Mouse (Mus musculus): Measurements from ENCODE around the gene Rnf121. TPM values are rescaled to one million over a fixed set of nuclear protein-coding genes. Genes with fewer than 3 reads are reported as not detected.
"Not testable (repeated sequence)": the region's sequence is repeated elsewhere in the genome, so short reads cannot be mapped to it uniquely, and the experiment has no call there.

Rnf121 gene
- polyA plus RNA-seq, 1 experiment from 2014 or later: 33.9 TPM

DNA sequence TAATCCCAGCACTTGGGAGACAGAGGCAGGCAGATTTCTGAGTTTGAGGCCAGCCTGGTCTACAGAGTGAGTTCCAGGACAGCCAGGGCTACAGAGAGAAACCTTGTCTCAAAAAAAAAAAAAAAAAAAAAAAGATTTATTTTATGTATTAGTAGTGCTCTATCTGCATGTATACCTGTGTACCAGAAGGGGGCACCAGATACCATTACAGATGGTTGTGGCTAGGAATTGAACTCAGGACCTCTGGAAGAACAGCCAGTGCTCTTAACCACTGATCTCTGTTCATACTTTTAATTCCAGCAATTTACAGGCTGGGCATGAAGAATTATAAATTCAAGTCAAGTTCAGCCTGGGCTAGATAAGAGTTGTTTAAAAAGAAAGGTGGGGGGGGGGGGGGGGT, 16.7 kb downstream of the Rnf121 start:
- not testable (repeated sequence) for H3K27me3 ChIP-seq (replicated peaks; ENCODE audit: control insufficient read depth, insufficient read depth, low read length); H3K9ac ChIP-seq (ENCODE audit: low read length); H3K4me1 ChIP-seq (ENCODE audit: control insufficient read depth, insufficient read depth, low read length); H3K9me3 ChIP-seq (replicated peaks; ENCODE audit: control insufficient read depth, low read length); H3K27ac ChIP-seq (ENCODE audit: low read depth, low read length); DNase-seq (ENCODE audit: low spot score); H3K4me2 ChIP-seq (ENCODE audit: low read length); H3K36me3 ChIP-seq (ENCODE audit: control insufficient read depth, insufficient read depth, low read length); H3K4me3 ChIP-seq (ENCODE audit: low read depth, low read length); ATAC-seq

DNA sequence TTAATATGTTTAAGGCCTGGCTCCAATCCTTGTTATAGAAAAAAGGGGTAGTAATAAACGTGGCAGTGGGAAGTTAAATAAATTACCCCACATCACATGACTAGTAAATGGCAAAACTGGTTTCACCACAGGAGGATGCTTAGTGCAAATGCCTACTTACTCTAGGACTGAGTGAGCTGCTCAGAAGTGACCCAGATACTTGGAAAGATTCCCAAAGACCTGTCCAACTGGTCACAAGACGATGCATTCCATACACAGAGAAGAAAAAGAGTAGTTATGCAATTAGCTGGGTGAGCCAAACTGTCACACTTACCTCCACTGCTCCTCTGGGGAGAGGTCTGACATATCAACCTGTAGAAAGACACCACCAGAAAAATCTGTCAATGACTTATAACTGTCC, 23.0 kb downstream of the Rnf121 start:
- H3K27me3 ChIP-seq (replicated peaks; ENCODE audit: control insufficient read depth, insufficient read depth, low read length): no peaks in the 10 kb centered on the region
- H3K4me3 ChIP-seq (ENCODE audit: low read depth, low read length): no peak overlapping the region
- no peak overlapping the region for H3K9ac ChIP-seq (ENCODE audit: low read length)
- no peak overlapping the region for H3K4me2 ChIP-seq (ENCODE audit: low read length)
- peaks cover 45% of the 10 kb centered on the region for H3K36me3 ChIP-seq (ENCODE audit: control insufficient read depth, insufficient read depth, low read length)
- no peaks in the 10 kb centered on the region for H3K9me3 ChIP-seq (replicated peaks; ENCODE audit: control insufficient read depth, low read length)
- ATAC-seq (no peak), DNase-seq (ENCODE audit: low spot score) (no peak)
- H3K4me1 ChIP-seq (ENCODE audit: control insufficient read depth, insufficient read depth, low read length): no peaks in the 10 kb centered on the region
- WGBS: 87% methylated on average over 2 of the region's 2 CpGs
- no peak overlapping the region for H3K27ac ChIP-seq (ENCODE audit: low read depth, low read length)

DNA sequence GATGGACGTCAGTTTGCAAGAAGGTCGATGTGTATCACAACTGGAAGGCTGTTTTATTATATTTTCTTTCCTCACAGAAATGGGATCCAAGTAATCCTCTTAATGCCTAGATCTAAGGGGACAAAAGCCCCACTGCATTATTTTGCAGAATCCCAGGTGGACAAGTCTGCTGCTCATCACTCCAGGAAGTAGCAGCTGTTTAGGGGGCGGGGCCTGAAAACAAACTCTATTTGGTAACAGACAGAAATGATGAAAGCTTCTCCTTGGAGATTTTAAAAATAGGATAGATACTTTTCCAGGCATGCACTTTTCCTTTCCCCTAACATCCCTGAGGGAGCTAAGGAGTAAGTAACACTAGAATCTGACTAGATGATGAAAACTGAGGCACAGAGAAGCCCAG, 28.0 kb downstream of the Rnf121 start:
- Histone ChIP-seq H3K27ac (ENCODE audit: low read depth, low read length) (no peak overlapping the region), H3K27me3 (replicated peaks; ENCODE audit: control insufficient read depth, insufficient read depth, low read length) (no peaks in the 10 kb centered on the region), H3K36me3 (ENCODE audit: control insufficient read depth, insufficient read depth, low read length) (peaks cover 87% of the 10 kb centered on the region), H3K4me2 (ENCODE audit: low read length) (no peak overlapping the region), H3K9ac (ENCODE audit: low read length) (no peak overlapping the region), H3K4me1 (ENCODE audit: control insufficient read depth, insufficient read depth, low read length) (no peaks in the 10 kb centered on the region), H3K4me3 (ENCODE audit: low read depth, low read length) (no peak overlapping the region), H3K9me3 (replicated peaks; ENCODE audit: control insufficient read depth, low read length) (no peaks in the 10 kb centered on the region)
- WGBS: 89% methylated on average over 3 of the region's 3 CpGs
- DNase-seq (ENCODE audit: low spot score) (no peak), ATAC-seq (no peak)

DNA sequence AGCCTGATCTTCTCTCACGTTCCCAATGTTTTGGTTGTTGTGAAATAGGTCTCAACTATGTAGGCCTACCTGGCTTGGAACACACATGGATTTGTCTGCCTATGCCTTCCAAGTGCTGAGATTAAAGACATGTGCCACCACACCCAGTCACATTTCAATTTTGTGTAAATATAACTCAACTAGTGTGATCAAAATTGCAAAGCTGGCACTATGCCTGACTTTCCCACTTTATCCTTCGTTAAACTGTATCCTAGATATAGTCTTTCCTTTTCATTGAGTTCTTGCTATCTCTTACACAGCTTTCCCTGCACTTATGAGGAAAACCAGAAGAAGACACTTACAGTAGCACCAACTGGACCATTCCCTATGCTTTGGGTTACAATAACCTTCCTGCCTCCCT, 29.7 kb downstream of the Rnf121 start:
- no peaks in the 10 kb centered on the region for H3K27me3 ChIP-seq (replicated peaks; ENCODE audit: control insufficient read depth, insufficient read depth, low read length)
- DNase-seq (ENCODE audit: low spot score) (no peak), ATAC-seq (no peak)
- no peak overlapping the region for H3K9ac ChIP-seq (ENCODE audit: low read length)
- WGBS: 92% methylated on average over 2 of the region's 2 CpGs
- H3K4me1 ChIP-seq (ENCODE audit: control insufficient read depth, insufficient read depth, low read length): no peaks in the 10 kb centered on the region
- no peak overlapping the region for H3K4me3 ChIP-seq (ENCODE audit: low read depth, low read length)
- H3K36me3 ChIP-seq (ENCODE audit: control insufficient read depth, insufficient read depth, low read length): peaks cover 92% of the 10 kb centered on the region
- H3K27ac ChIP-seq (ENCODE audit: low read depth, low read length): no peak overlapping the region
- H3K9me3 ChIP-seq (replicated peaks; ENCODE audit: control insufficient read depth, low read length): no peaks in the 10 kb centered on the region
- no peak overlapping the region for H3K4me2 ChIP-seq (ENCODE audit: low read length)

DNA sequence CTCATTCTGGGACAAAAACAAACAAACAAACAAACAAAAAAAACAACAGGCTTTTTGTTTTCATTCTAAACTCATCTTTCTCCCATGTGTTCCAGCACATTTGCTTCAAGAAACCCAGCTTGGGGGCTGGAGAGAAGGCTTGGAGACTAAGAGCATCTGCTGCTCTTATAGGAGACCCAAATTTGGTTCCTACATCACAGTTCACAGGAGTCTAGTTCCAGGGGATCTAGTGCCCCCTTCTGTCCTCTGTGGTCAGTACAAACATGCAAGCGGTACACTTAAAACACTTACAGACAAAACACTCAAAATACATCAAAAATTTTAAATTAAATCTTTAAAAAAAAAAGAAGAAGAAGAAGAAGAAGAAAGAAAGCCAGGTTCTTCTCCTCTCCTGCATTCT, 30.4 kb downstream of the Rnf121 start:
- H3K4me1 ChIP-seq (ENCODE audit: control insufficient read depth, insufficient read depth, low read length): no peaks in the 10 kb centered on the region
- WGBS: 94% methylated on average over 1 of the region's 1 CpGs
- peaks cover 90% of the 10 kb centered on the region for H3K36me3 ChIP-seq (ENCODE audit: control insufficient read depth, insufficient read depth, low read length)
- no peak overlapping the region for H3K9ac ChIP-seq (ENCODE audit: low read length)
- no peak overlapping the region for H3K27ac ChIP-seq (ENCODE audit: low read depth, low read length)
- ATAC-seq (no peak), DNase-seq (ENCODE audit: low spot score) (no peak)
- no peaks in the 10 kb centered on the region for H3K27me3 ChIP-seq (replicated peaks; ENCODE audit: control insufficient read depth, insufficient read depth, low read length)
- no peak overlapping the region for H3K4me2 ChIP-seq (ENCODE audit: low read length)
- no peak overlapping the region for H3K4me3 ChIP-seq (ENCODE audit: low read depth, low read length)
- no peaks in the 10 kb centered on the region for H3K9me3 ChIP-seq (replicated peaks; ENCODE audit: control insufficient read depth, low read length)

DNA sequence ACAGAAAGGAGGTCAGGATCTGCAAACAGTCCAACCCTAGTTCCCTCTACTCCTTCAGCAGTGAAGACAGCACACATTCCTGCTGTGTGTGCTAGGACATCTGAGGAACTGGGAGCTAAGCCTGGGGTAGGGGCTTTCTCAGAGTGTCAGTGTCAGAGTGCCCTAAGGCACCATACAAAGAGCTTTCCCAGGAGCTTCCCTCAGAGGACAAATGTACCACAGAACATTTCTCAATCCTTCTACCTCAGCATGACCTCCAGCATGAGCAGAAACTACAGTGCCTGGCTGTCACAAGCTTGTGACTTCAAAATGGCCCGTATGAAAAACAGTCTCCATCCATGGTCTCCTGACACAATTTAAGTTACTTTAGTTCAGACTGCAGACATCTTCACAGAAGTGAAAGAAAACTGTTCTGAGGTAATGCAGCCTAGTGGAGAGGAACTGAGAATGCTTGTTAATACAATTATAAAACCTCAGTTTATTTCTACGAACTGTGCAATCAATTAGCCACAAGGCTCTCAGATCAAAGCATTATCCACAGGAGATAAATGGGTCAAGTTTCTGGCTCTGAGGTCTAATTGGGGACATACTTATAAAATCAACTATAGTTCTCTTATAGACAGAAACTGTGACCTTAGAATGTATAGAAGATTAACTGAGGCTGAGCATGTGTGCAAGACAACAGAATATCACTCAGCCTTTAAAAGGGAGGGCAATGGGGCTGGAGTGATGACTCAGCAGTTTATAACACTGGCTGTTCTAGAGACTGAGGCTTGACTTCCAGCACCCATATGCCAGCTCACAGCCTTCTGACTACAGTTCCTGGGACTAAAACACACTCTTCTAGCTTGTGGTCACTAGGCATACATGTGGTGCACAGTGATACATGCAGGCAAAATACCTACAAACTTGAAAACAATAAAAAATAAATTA, 39.8 kb downstream of the Rnf121 start:
- Histone ChIP-seq H3K36me3 (ENCODE audit: control insufficient read depth, insufficient read depth, low read length) (peaks cover 62% of the 10 kb centered on the region), H3K4me2 (ENCODE audit: low read length) (no peak overlapping the region), H3K4me1 (ENCODE audit: control insufficient read depth, insufficient read depth, low read length) (no peaks in the 10 kb centered on the region), H3K27me3 (replicated peaks; ENCODE audit: control insufficient read depth, insufficient read depth, low read length) (no peaks in the 10 kb centered on the region), H3K4me3 (ENCODE audit: low read depth, low read length) (no peak overlapping the region), H3K9me3 (replicated peaks; ENCODE audit: control insufficient read depth, low read length) (no peaks in the 10 kb centered on the region), H3K9ac (ENCODE audit: low read length) (no peak overlapping the region), H3K27ac (ENCODE audit: low read depth, low read length) (no peak overlapping the region)
- ATAC-seq: no peak
- WGBS: 72% methylated on average over 2 of the region's 2 CpGs
- no peak for DNase-seq (ENCODE audit: low spot score)

DNA sequence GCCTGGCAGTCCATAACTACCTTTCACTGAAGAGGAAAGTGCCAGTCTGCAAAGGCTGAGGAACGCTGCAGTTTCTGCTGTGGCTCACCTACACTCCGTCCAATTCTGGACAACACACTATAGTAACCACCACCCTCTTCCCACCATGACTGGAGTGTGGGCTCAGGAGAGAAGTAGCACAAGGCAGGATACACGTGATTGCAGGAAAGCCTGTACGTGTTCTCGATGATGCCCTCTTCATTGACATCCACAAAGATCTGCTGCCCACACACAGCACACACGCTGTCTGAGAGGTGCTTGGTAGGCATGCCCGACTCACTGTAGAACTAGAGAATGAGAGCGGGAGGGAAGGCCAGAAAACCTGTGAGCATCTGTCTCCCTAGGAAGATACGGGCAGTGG, 41.4 kb downstream of the Rnf121 start:
- H3K27ac ChIP-seq (ENCODE audit: low read depth, low read length): no peak overlapping the region
- 95% methylated on average over 9 of the region's 9 CpGs for WGBS

DNA sequence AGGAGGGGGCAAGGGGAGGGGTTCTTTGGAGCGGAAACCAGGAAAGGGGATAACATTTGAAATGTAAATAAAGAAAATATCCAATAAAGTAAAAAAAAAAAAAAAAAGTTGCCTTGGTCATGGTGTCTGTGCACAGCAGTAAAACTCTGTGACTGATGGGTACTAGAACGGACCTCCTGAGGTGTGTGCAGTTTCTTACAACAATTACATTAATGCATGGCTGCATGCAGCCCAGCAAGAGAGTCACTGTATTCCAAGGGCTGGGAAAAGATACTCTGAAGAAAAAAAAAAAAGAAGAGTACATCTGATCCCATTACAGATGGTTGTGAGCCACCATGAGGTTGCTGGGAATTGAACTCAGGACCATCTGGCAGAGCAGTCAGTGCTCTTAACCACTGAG, 44.3 kb downstream of the Rnf121 start:
- not testable (repeated sequence) for ATAC-seq; H3K4me3 ChIP-seq (ENCODE audit: low read depth, low read length); H3K27me3 ChIP-seq (replicated peaks; ENCODE audit: control insufficient read depth, insufficient read depth, low read length); H3K27ac ChIP-seq (ENCODE audit: low read depth, low read length); H3K4me2 ChIP-seq (ENCODE audit: low read length); H3K9ac ChIP-seq (ENCODE audit: low read length); H3K9me3 ChIP-seq (replicated peaks; ENCODE audit: control insufficient read depth, low read length); H3K4me1 ChIP-seq (ENCODE audit: control insufficient read depth, insufficient read depth, low read length); DNase-seq (ENCODE audit: low spot score)
- 90% methylated on average over 2 of the region's 2 CpGs for WGBS
- H3K36me3 ChIP-seq (ENCODE audit: control insufficient read depth, insufficient read depth, low read length): peaks cover 79% of the 10 kb centered on the region

More for the DNA sequence above, 41.4 kb downstream of the Rnf121 start:
- H3K27me3 ChIP-seq (replicated peaks; ENCODE audit: control insufficient read depth, insufficient read depth, low read length): no peaks in the 10 kb centered on the region
- no peak overlapping the region for H3K4me2 ChIP-seq (ENCODE audit: low read length)
- no peak overlapping the region for H3K4me3 ChIP-seq (ENCODE audit: low read depth, low read length)
- no peaks in the 10 kb centered on the region for H3K4me1 ChIP-seq (ENCODE audit: control insufficient read depth, insufficient read depth, low read length)
- no peaks in the 10 kb centered on the region for H3K9me3 ChIP-seq (replicated peaks; ENCODE audit: control insufficient read depth, low read length)
- DNase-seq (ENCODE audit: low spot score) (no peak), ATAC-seq (no peak)
- no peak overlapping the region for H3K9ac ChIP-seq (ENCODE audit: low read length)
- H3K36me3 ChIP-seq (ENCODE audit: control insufficient read depth, insufficient read depth, low read length): peaks cover 68% of the 10 kb centered on the region

DNA sequence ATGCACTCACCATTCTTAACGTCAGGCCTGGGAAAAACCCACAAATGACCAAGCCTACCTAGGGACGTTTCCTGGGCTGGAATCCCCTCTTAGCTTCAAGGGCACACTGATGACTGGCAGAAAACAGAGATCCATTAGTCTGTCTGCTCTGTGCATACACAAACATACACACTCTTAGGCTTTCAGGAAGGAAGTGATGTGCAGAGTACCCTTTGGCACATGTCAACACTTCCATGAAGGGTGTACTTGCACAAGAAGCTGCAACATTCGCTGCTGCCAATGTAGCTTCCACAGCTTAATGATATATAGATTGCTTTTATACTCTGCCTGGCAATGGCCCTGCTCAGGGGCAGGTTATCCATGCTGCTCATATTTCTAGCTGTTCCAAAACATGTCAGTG, 45.9 kb downstream of the Rnf121 start:
- Histone ChIP-seq H3K9me3 (replicated peaks; ENCODE audit: control insufficient read depth, low read length) (no peaks in the 10 kb centered on the region), H3K4me3 (ENCODE audit: low read depth, low read length) (no peak overlapping the region), H3K4me2 (ENCODE audit: low read length) (no peak overlapping the region), H3K36me3 (ENCODE audit: control insufficient read depth, insufficient read depth, low read length) (peaks cover 87% of the 10 kb centered on the region), H3K4me1 (ENCODE audit: control insufficient read depth, insufficient read depth, low read length) (no peaks in the 10 kb centered on the region), H3K27me3 (replicated peaks; ENCODE audit: control insufficient read depth, insufficient read depth, low read length) (no peaks in the 10 kb centered on the region), H3K9ac (ENCODE audit: low read length) (no peak overlapping the region), H3K27ac (ENCODE audit: low read depth, low read length) (no peak overlapping the region)
- ATAC-seq (no peak), DNase-seq (ENCODE audit: low spot score) (no peak)
- WGBS: 73% methylated on average over 3 of the region's 3 CpGs

Data from forebrain, embryonic 14.5 days (tissue).